Mouse (Mus musculus) lung, postnatal 0 days (tissue): Measurements from ENCODE around the gene Rnf223. TPM values are rescaled to one million over a fixed set of nuclear protein-coding genes. Genes with fewer than 3 reads are reported as not detected.
"Not testable (repeated sequence)": the region's sequence is repeated elsewhere in the genome, so short reads cannot be mapped to it uniquely, and the experiment has no call there.

Experiments used
- ATAC-seq: fragments of 200-750 bp; cut with Nextera tagmentation; 2 replicates; pipeline ENCODE4 v1.8.0; 2017; ENCODE audit warnings: moderate library complexity
- DNase-seq: peaks from one replicate; pipeline ENCODE4 v3.0.0-alpha.2; 2016; ENCODE audit warnings: low spot score
- H3K27ac ChIP-seq: fragments of 300-500 bp; sonication (generic); 2 replicates; pipeline ENCODE4 v1.5.1; 2014; ENCODE audit warnings: antibody characterized with exemption, mild to moderate bottlenecking, low read length, mixed read lengths
- H3K27me3 ChIP-seq: fragments of 300-500 bp; sonication (generic); replicated peaks from 2 replicates; pipeline ENCODE4 v1.6.1; 2014; ENCODE audit warnings: low read length, mixed read lengths; ENCODE audit not compliant: insufficient read depth
- H3K36me3 ChIP-seq: fragments of 300-500 bp; sonication (generic); 2 replicates; pipeline ENCODE4 v1.6.1; 2014; ENCODE audit warnings: low read length, mixed read lengths; ENCODE audit not compliant: insufficient read depth
- H3K4me1 ChIP-seq: fragments of 300-500 bp; sonication (generic); 2 replicates; pipeline ENCODE4 v1.6.1; 2014; ENCODE audit warnings: antibody characterized with exemption, low read depth, low read length, mixed read lengths; ENCODE audit not compliant: insufficient read depth
- H3K4me2 ChIP-seq: fragments of 300-500 bp; sonication (generic); replicated peaks from 2 replicates; pipeline ENCODE4 v1.6.1; 2014; ENCODE audit warnings: low read depth, mild to moderate bottlenecking, low read length, moderate library complexity, mixed read lengths
- H3K4me3 ChIP-seq: fragments of 300-500 bp; sonication (generic); 2 replicates; pipeline ENCODE4 v1.5.1; 2014; ENCODE audit warnings: low read depth, low read length
- H3K9ac ChIP-seq: fragments of 300-500 bp; sonication (generic); replicated peaks from 2 replicates; pipeline ENCODE4 v1.6.1; 2014; ENCODE audit warnings: low read depth, mild to moderate bottlenecking
- H3K9me3 ChIP-seq: fragments of 300-500 bp; sonication (generic); 2 replicates; pipeline ENCODE4 v1.6.1; 2016; ENCODE audit warnings: low read length, mixed read lengths
- CTCF ChIP-seq: IDR thresholded peaks from 2 replicates; pipeline ENCODE4 v1.5.1; 2016; ENCODE audit warnings: antibody characterized with exemption, mild to moderate bottlenecking
- EP300 ChIP-seq: IDR thresholded peaks from 2 replicates; pipeline ENCODE4 v1.6.1; 2016; ENCODE audit warnings: antibody characterized with exemption, mild to moderate bottlenecking, control low read depth
- WGBS: fragments of 180-500 bp; shearing (Covaris S2); extraction: QIAGEN DNeasy Blood & Tissue Kit; methylation state at CpG from one replicate; pipeline ENCODE4 v1.1.7; 2014; 5-methylcytosine and 5-hydroxymethylcytosine counted together
- polyA plus RNA-seq: library from polyadenylated mRNA; unstranded; fragments of >200 nt; fragmentation: Nextera tagmentation; extraction: Ambion mirVana; gene quantifications from 2 replicates; pipeline ENCODE4 v1.2.1, GENCODE M21; 2015

The Rnf223 gene
- polyA plus RNA-seq, 1 experiment from 2014 or later: not detected

GRCm38 (mm10) chr4:156135801-156136200, 5.5 kb downstream of the Rnf223 start:
- H3K4me3 ChIP-seq: no peak overlapping the region
- H3K4me2 ChIP-seq: no peak overlapping the region
- DNase-seq: no peak
- H3K36me3 ChIP-seq: no peaks in the 10 kb centered on the region
- no peaks in the 10 kb centered on the region for H3K27me3 ChIP-seq
- TF ChIP-seq EP300: no peak
- TF ChIP-seq CTCF: no peak
- H3K9ac ChIP-seq: no peak overlapping the region
- H3K9me3 ChIP-seq: no peaks in the 10 kb centered on the region
- 92% methylated on average over 14 of the region's 14 CpGs for WGBS
- no peak overlapping the region for H3K27ac ChIP-seq
- ATAC-seq: no peak
- H3K4me1 ChIP-seq: no peaks in the 10 kb centered on the region

- Histone ChIP-seq H3K4me1 (no peaks in the 10 kb centered on the region), H3K27ac (no peak overlapping the region), H3K9ac (no peak overlapping the region), H3K27me3 (no peaks in the 10 kb centered on the region), H3K9me3 (no peaks in the 10 kb centered on the region), H3K4me2 (no peak overlapping the region), H3K4me3 (no peak overlapping the region), H3K36me3 (no peaks in the 10 kb centered on the region)
- ATAC-seq (no peak), DNase-seq (no peak)
- TF ChIP-seq EP300 (no peak), CTCF (no peak)
- WGBS: 93% methylated on average over 30 of the region's 30 CpGs
Observed at GRCm38 (mm10) chr4:156136285-156137100, 6.2 kb downstream of the Rnf223 start.

- 83% methylated on average over 10 of the region's 10 CpGs for WGBS
- H3K4me1 ChIP-seq, H3K27me3 ChIP-seq, ATAC-seq, H3K9me3 ChIP-seq, H3K36me3 ChIP-seq, H3K9ac ChIP-seq, H3K4me2 ChIP-seq, H3K4me3 ChIP-seq, H3K27ac ChIP-seq, DNase-seq: not testable (repeated sequence)
Observed at GRCm38 (mm10) chr4:156150887-156151286, 20.6 kb downstream of the Rnf223 start.

DNA sequence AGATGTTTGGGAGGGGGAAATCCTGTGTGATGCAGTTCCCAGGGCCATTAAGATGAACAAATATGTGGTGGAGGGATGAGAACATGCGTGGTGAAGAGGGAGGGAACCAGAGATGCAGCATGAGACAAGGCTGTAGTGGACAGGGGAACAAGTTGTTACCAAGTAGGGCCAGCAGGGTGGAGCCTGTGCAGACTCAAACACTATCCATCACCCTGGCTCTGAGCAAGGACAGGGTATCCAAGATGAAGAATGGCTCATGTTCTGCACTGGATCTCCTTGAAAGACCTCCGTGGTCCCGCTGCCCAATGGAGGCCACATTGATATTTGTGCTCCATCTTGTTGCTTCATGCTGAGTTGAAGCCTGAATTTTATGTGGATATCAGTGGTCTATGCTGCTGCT, 24.5 kb downstream of the Rnf223 start:
- WGBS: 97% methylated on average over 3 of the region's 3 CpGs
- ATAC-seq: no peak

DNA sequence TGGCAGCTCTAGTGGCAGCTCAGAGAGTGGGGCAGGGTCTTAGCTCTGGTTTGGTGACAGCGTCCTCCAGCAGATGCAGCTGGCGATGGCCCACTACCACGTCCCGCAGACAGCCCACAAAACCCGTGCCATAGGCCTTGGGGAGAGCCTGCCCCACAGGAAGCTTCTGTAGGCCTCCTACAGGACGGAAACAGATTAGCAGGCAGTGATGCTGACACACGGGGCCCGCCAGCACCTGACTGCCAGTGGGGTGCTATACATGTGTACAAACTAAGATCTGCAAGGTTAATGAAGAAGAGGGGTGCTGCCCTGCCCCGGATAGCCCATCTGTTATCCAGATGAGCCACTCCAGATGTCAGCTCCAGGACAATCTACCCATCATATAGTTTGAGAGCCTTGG, 36.2 kb downstream of the Rnf223 start:
- WGBS: 88% methylated on average over 9 of the region's 9 CpGs
- Histone ChIP-seq H3K4me2 (no peak overlapping the region), H3K9ac (no peak overlapping the region), H3K27me3 (no peaks in the 10 kb centered on the region), H3K4me3 (no peak overlapping the region), H3K9me3 (no peaks in the 10 kb centered on the region), H3K4me1 (no peaks in the 10 kb centered on the region), H3K36me3 (peaks cover 37% of the 10 kb centered on the region; the same call in 1 of the 2 replicates), H3K27ac (no peak overlapping the region)
- DNase-seq (no peak), ATAC-seq (no peak)
- peak; percentile 39 for TF ChIP-seq CTCF
- TF ChIP-seq EP300: no peak

More for the DNA sequence above, 24.5 kb downstream of the Rnf223 start:
- H3K27me3 ChIP-seq: no peaks in the 10 kb centered on the region
- H3K9me3 ChIP-seq: no peaks in the 10 kb centered on the region
- TF ChIP-seq CTCF: no peak
- no peak for TF ChIP-seq EP300
- no peak overlapping the region for H3K9ac ChIP-seq
- H3K36me3 ChIP-seq: no peaks in the 10 kb centered on the region
- no peak overlapping the region for H3K27ac ChIP-seq
- no peak overlapping the region for H3K4me2 ChIP-seq
- no peaks in the 10 kb centered on the region for H3K4me1 ChIP-seq
- no peak for DNase-seq
- no peak overlapping the region for H3K4me3 ChIP-seq

DNA sequence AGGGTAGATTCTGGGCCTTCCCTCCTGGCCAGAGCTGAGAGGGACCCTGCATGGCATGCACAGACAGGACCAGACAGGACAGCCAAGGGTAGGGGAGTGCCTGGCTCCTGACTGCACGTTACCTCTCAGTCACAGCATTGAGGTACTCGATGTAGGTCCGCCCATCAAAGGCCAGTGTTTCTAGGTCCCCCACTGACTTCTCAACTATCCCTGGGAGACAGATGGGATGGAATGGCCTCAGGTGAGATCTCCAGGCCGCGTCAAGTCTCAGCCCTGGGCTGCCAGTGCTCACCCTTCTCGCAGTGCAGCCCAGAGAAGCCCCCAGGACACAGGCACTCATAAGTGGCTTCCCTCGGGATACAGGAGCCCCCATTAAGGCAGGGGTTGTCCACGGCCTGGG, 38.3 kb downstream of the Rnf223 start:
- Histone ChIP-seq H3K4me2 (no peak overlapping the region), H3K4me1 (no peaks in the 10 kb centered on the region), H3K9me3 (no peaks in the 10 kb centered on the region), H3K27ac (no peak overlapping the region), H3K36me3 (peaks cover 54% of the 10 kb centered on the region; the same call in 1 of the 2 replicates), H3K9ac (no peak overlapping the region), H3K27me3 (no peaks in the 10 kb centered on the region), H3K4me3 (no peak overlapping the region)
- DNase-seq (no peak), ATAC-seq (no peak)
- WGBS: 90% methylated on average over 8 of the region's 8 CpGs
- TF ChIP-seq EP300 (no peak), CTCF (no peak)
